Mouse (Mus musculus) liver, embryonic 13.5 days (tissue): ENCODE data around the gene Csdc2. TPM values are rescaled to one million over a fixed set of nuclear protein-coding genes. Genes with fewer than 3 reads are reported as not detected.
"Not testable (repeated sequence)": the region's sequence is repeated elsewhere in the genome, so short reads cannot be mapped to it uniquely, and the experiment has no call there.

Experiments
- ATAC-seq: fragments of 200-750 bp; cut with Nextera tagmentation; 2 replicates; pipeline ENCODE4 v1.8.0; 2017; ENCODE audit warnings: low read depth, mild to moderate bottlenecking, moderate number of reproducible peaks, moderate library complexity
- DNase-seq: peaks from one replicate; pipeline ENCODE4 v3.0.0; 2022
- H3K27ac ChIP-seq: fragments of 300-500 bp; sonication (generic); 2 replicates; pipeline ENCODE4 v1.5.1; 2015; ENCODE audit warnings: moderate library complexity, mild to moderate bottlenecking, inconsistent platforms
- H3K27me3 ChIP-seq: fragments of 300-500 bp; sonication (generic); 2 replicates; pipeline ENCODE4 v1.6.1; 2015; ENCODE audit warnings: mild to moderate bottlenecking, inconsistent platforms
- H3K36me3 ChIP-seq: fragments of 300-500 bp; sonication (generic); 2 replicates; pipeline ENCODE4 v1.6.1; 2015; ENCODE audit warnings: mild to moderate bottlenecking, inconsistent platforms
- H3K4me1 ChIP-seq: fragments of 300-500 bp; sonication (generic); replicated peaks from 2 replicates; pipeline ENCODE4 v1.6.1; 2015; ENCODE audit warnings: inconsistent platforms
- H3K4me2 ChIP-seq: fragments of 300-500 bp; sonication (generic); 2 replicates; pipeline ENCODE4 v1.6.1; 2015; ENCODE audit warnings: inconsistent platforms, mild to moderate bottlenecking, moderate library complexity
- H3K4me3 ChIP-seq: fragments of 300-500 bp; sonication (generic); replicated peaks from 2 replicates; pipeline ENCODE4 v1.5.1; 2015; ENCODE audit warnings: mild to moderate bottlenecking, inconsistent platforms
- H3K9ac ChIP-seq: fragments of 300-500 bp; sonication (generic); 2 replicates; pipeline ENCODE4 v1.6.1; 2015; ENCODE audit warnings: mild to moderate bottlenecking, inconsistent platforms
- H3K9me3 ChIP-seq: fragments of 300-500 bp; sonication (generic); replicated peaks from 2 replicates; pipeline ENCODE4 v1.6.1; 2016; ENCODE audit warnings: inconsistent platforms
- whole genome bisulfite sequencing: fragments of 180-500 bp; shearing (Covaris S2); methylation state at CpG from one replicate; pipeline ENCODE4 v1.1.7; 2015; ENCODE audit not compliant: insufficient replicate concordance; 5-methylcytosine and 5-hydroxymethylcytosine counted together
- polyA plus RNA-seq: library from polyadenylated mRNA; unstranded; fragments of >200 nt; fragmentation: Nextera tagmentation; extraction: Ambion mirVana; gene quantifications from 2 replicates; pipeline ENCODE4 v1.2.1, GENCODE M21; 2015

Gene Csdc2
- polyA plus RNA-seq, 1 experiment from 2014 or later: 1.1 TPM

GRCm38 (mm10) chr15:81969635-81970034 lies 33.1 kb downstream of the Csdc2 start:
- peaks cover 19% of the 10 kb centered on the region for H3K4me1 ChIP-seq
- not testable (repeated sequence) for H3K27ac ChIP-seq, DNase-seq, H3K9me3 ChIP-seq, H3K4me3 ChIP-seq, H3K27me3 ChIP-seq, H3K4me2 ChIP-seq, H3K9ac ChIP-seq, H3K36me3 ChIP-seq, ATAC-seq
- 80% methylated on average over 6 of the region's 6 CpGs for WGBS

GRCm38 (mm10) chr15:81970498-81970897 lies 33.9 kb downstream of the Csdc2 start:
- not testable (repeated sequence) for H3K27me3 ChIP-seq, H3K36me3 ChIP-seq, H3K9me3 ChIP-seq, H3K27ac ChIP-seq, DNase-seq, H3K4me2 ChIP-seq, H3K9ac ChIP-seq, H3K4me3 ChIP-seq, ATAC-seq
- 82% methylated on average over 4 of the region's 4 CpGs for WGBS
- H3K4me1 ChIP-seq: peaks cover 19% of the 10 kb centered on the region

DNA sequence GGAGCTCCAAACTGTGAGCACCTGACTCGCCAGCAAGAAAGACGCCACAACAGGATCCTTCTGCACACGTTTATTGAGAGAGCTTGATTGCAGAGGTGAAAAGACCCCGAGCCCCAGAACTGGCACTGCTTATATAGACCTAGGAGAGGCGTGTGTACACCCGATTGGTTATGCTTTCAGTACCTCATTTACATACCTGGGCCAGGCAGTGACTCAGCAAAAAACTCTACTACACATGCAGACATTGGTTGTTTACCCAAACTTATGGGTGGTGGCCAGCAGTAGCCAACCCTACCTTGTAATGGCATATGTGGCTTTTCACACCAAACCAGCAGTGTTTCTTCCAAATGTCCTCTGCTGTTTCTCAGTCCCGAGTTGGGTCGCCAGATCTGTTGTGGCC lies 38.6 kb downstream of the Csdc2 start:
- not testable (repeated sequence) for H3K36me3 ChIP-seq, H3K9me3 ChIP-seq, ATAC-seq, H3K4me2 ChIP-seq, DNase-seq, H3K4me1 ChIP-seq, H3K27ac ChIP-seq, H3K9ac ChIP-seq, H3K4me3 ChIP-seq, H3K27me3 ChIP-seq
- WGBS: 84% methylated on average over 8 of the region's 8 CpGs

DNA sequence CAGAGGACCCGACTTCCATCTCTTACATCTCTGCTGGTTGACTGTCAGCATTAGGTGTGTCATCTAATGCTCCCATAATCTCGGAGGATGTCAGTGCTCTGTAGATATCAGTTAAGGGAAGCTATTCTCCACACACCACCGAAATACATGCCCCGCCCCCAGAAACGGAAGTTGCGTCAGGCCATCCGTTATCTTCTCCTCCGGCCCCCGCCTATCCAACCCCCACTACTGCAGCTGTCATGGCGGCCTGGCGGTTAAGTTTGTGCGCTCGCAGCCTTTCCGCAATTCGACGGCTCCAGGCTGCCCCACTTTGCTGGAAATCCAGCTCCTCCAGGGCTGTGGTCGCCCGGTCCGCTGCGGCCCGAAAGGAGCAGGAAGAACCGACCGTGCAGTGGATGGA lies 43.8 kb downstream of the Csdc2 start, which contains the start of gene 1700029P11Rik:
Gene 1700029P11Rik (plus strand): TSS at position 220 of the 400 bp plus-strand sequence.
- Histone ChIP-seq H3K9me3 (peaks cover 3% of the 10 kb centered on the region; the same call in 1 of the 2 replicates), H3K4me3 (no peak within 1 kb of the TSS), H3K4me1 (peaks cover 5% of the 10 kb centered on the region; the same call in 1 of the 2 replicates), H3K27ac (no peak within 1 kb of the TSS), H3K4me2 (no peak within 1 kb of the TSS), H3K27me3 (no peaks in the 10 kb centered on the region), H3K9ac (no peak within 1 kb of the TSS), H3K36me3 (no peaks in the 10 kb centered on the region)
- no peak for ATAC-seq
- WGBS: 78% methylated on average over 23 of the region's 23 CpGs
- no peak for DNase-seq

GRCm38 (mm10) chr15:81982173-81982572 lies 45.6 kb downstream of the Csdc2 start:
- Histone ChIP-seq H3K27me3 (no peaks in the 10 kb centered on the region), H3K4me3 (no peak overlapping the region), H3K9ac (no peak overlapping the region), H3K36me3 (no peaks in the 10 kb centered on the region), H3K4me2 (no peak overlapping the region), H3K27ac (no peak overlapping the region), H3K9me3 (no peaks in the 10 kb centered on the region), H3K4me1 (peaks cover 5% of the 10 kb centered on the region; the same call in 1 of the 2 replicates)
- WGBS: 47% methylated on average over 1 of the region's 1 CpGs
- ATAC-seq: no peak
- DNase-seq: no peak

GRCm38 (mm10) chr15:81985267-81986161 lies 49.0 kb downstream of the Csdc2 start:
- 62% methylated on average over 2 of the region's 2 CpGs for WGBS
- no peak for DNase-seq
- Histone ChIP-seq H3K36me3 (no peaks in the 10 kb centered on the region), H3K4me1 (peaks cover 24% of the 10 kb centered on the region), H3K9me3 (no peaks in the 10 kb centered on the region), H3K9ac (no peak overlapping the region), H3K4me2 (no peak overlapping the region), H3K27ac (0 out of 2 replicates have a peak overlapping the region, but pooled peaks have one; percentile 7), H3K4me3 (no peak overlapping the region), H3K27me3 (0 out of 2 replicates have a peak, but pooled peaks cover 3% of the 10 kb centered on the region)
- ATAC-seq: no peak

DNA sequence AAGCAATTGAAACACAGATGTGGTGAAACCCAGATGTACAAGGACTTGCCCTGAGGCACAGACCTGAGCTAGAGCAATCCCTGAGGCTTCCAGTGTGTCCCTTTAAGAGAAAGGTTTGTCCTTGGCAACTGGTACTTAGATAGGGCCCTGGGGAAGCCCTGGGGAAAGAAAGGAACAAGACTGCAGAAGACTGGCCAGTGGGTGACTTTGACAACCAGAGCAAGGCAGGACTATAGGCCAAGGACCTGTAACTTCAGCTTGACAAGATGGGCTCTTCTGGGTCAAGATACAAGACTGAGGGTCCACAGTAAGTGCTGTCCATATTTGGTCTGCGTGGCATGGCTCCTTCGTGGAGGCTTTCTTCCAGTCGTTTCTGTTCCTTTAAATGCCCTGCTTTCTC lies 51.1 kb downstream of the Csdc2 start, which contains the start of gene Xrcc6:
Gene Xrcc6 (plus strand): TSS at position 190 of the 400 bp plus-strand sequence.
- 0 out of 2 replicates have a peak, but pooled peaks cover 3% of the 10 kb centered on the region for H3K27me3 ChIP-seq
- H3K27ac ChIP-seq: no peak within 1 kb of the TSS
- 68% methylated on average over 3 of the region's 3 CpGs for WGBS
- H3K4me3 ChIP-seq: no peak within 1 kb of the TSS
- peaks cover 41% of the 10 kb centered on the region for H3K4me1 ChIP-seq
- no peak within 1 kb of the TSS for H3K4me2 ChIP-seq
- H3K9ac ChIP-seq: no peak within 1 kb of the TSS
- H3K36me3 ChIP-seq: no peaks in the 10 kb centered on the region
- H3K9me3 ChIP-seq: no peaks in the 10 kb centered on the region
- ATAC-seq: no peak
- no peak for DNase-seq

DNA sequence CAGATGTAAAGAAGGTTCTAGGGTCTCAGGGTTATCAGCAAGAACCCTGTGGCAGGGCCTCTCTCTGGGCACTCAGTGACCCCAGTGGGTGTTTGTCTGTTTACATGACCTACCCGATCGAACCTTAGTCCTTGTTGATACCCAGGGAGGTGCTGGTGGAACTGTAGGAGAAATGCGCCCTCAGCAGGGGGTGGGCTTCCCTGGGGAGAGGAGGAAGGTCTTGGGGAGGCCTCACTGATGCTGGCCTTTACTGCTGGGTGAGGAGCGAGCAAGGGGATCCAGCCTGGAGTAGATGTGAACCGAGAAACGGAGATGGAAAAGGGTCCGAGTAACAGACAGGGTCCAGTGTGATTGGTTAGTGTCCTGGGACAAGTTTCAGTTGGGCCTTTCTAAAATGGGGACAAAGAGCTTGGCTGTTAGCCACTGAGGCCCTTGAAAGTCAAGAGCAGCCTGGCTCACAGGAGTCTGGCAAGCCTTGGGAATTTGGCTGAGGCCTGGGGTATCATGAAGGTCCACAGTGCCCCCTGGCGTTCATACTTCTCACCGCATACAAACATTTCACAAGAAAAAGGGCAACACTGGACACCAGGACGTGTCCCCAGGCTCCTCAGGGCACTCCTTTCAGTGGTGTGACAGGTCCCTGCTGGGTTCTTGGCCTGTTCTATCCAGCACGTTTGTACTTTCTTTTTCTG lies 53.0 kb downstream of the Csdc2 start:
- 56% methylated on average over 11 of the region's 11 CpGs for WGBS
- Histone ChIP-seq H3K9ac (peak overlapping the region; percentile 47), H3K4me3 (peak overlapping the region; percentile 39), H3K27me3 (0 out of 2 replicates have a peak, but pooled peaks cover 3% of the 10 kb centered on the region), H3K9me3 (no peaks in the 10 kb centered on the region), H3K36me3 (peaks cover 12% of the 10 kb centered on the region), H3K4me1 (peaks cover 56% of the 10 kb centered on the region), H3K4me2 (peak overlapping the region; percentile 60), H3K27ac (peak overlapping the region; percentile 81)
- ATAC-seq (peak; percentile 34; the same call in 1 of the 2 replicates), DNase-seq (peak; percentile 70)

DNA sequence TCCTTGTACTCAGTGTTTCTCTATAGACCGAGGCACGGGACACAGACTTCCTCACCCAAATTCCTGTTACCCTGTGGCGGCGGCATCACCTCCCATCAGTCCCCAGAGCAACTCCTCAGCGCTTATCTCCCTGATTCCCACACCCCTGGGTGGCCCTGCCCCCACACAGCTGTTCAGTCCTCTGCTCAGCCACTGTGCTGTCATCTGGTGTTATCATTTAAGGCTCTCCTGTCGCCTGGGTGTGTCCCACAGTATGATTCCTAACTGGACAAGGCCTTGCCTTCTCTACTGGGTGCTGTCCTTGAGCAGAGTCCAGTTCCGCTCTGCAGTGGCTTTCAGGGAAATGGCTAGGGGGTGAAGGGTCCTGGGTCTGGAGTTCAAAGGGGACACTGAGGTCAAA lies 54.0 kb downstream of the Csdc2 start:
- H3K4me2 ChIP-seq: peak overlapping the region; percentile 60

DNA sequence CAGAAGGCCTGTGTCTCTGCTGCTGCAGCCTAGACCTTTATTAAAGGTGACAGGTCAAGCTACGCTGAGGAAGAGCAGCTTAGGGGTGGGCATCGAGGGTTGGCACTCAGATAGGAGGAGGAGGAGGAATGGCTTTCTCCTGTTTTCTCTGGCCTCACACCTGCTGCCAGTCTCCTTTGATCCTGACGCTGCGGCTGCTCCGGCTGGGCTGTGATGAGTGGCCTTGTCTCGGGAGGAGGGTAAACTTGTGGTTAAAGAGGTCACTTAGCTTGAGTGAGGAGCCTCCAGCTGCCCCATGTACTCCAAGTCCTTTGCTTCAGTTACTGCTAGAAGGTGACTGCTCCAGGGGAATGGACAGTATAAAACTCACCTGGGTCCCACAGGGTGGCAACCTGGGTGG lies 57.4 kb downstream of the Csdc2 start:
- H3K9ac ChIP-seq: no peak overlapping the region
- no peak overlapping the region for H3K27ac ChIP-seq
- no peaks in the 10 kb centered on the region for H3K9me3 ChIP-seq
- H3K4me2 ChIP-seq: no peak overlapping the region
- H3K4me1 ChIP-seq: peaks cover 47% of the 10 kb centered on the region
- no peak for DNase-seq
- peaks cover 52% of the 10 kb centered on the region for H3K36me3 ChIP-seq
- H3K4me3 ChIP-seq: no peak overlapping the region
- WGBS: 79% methylated on average over 6 of the region's 6 CpGs
- ATAC-seq: no peak
- H3K27me3 ChIP-seq: no peaks in the 10 kb centered on the region

More for the DNA sequence above, 54.0 kb downstream of the Csdc2 start:
- Histone ChIP-seq H3K9ac (peak overlapping the region; percentile 47), H3K36me3 (peaks cover 22% of the 10 kb centered on the region), H3K9me3 (no peaks in the 10 kb centered on the region), H3K27ac (peak overlapping the region; percentile 81), H3K27me3 (0 out of 2 replicates have a peak, but pooled peaks cover 3% of the 10 kb centered on the region), H3K4me1 (peaks cover 51% of the 10 kb centered on the region), H3K4me3 (peak overlapping the region; percentile 39)
- DNase-seq (peak; percentile 81), ATAC-seq (peak; percentile 98)
- 16% methylated on average over 7 of the region's 7 CpGs for WGBS
